Mouse (Mus musculus): ENCODE results near the gene Tdrd12. TPM values are rescaled to one million over a fixed set of nuclear protein-coding genes. Genes with fewer than 3 reads are reported as not detected.
A peak's percentile ranks its signal among the peaks of the same experiment; 100 is the strongest.
"Not testable (repeated sequence)": the region's sequence is repeated elsewhere in the genome, so short reads cannot be mapped to it uniquely, and the experiment has no call there.

Gene Tdrd12
- not detected for total RNA-seq (2021)
- long read RNA-seq, experiment 1: 0 reads
- long read RNA-seq, experiment 2: 0 reads

DNA sequence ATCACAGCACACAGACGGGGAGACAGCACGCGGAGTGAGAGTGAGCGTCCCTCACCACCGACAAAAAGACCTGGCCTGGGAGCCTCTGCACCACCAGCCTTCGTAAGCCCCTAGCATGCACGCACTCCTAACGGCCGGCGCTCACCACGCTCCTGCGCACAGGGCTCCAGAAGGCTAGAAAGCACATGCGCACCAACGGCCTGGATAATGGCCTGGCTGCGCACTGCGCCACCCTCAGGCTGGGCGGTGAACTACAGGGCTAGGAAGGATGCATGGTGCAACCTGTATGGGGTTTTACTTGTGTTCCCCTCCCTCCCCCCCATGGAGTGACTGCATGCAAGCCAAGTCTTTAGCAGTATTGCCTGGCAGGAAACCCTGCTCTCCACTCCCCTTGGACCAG is at the start of gene Tdrd12:
Gene Tdrd12, minus strand, starts transcription at position 184 of the 400 bp plus-strand sequence.
- no peak for DNase-seq
- no peak; the same call in 1 of the 2 replicates for TF ChIP-seq CTCF (IDR thresholded peaks at IDR 0.05)
- H3K27ac ChIP-seq: no peak within 1 kb of the TSS
- intact Hi-C loops (cut with DNase I): no loop called here
- H3K4me3 ChIP-seq: no peak within 1 kb of the TSS

DNA sequence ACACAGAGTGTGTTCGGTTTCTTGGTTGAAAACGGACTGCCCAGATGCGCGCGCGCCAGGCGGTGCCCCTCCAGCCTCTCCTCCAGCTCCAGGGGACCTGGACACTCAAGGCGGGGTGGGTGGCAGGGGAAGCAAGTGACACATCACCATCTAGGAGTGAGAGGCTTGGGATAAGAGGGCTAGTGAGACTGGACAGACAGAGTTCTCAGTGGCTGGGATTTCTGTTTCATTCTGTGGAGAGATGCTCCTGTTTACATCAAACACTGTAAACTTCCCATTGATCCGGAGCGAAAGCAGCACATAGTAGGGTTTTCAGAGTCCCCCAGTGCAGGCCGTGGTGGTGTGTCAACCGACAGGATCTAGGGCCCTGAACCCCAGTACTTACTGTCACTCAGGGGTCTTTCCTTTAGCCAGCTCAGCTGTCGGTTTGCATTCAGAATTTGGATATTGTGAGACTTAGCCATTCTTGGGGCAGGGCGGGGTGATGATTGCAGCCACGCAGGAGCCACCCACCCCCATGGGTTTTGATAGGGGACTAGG is 49.4 kb upstream of the Tdrd12 start:
- intact Hi-C loops (cut with DNase I): loop anchor here (5.0 kb wide), 2 partner anchors 35 to 60 kb away; partner anchors contain the start of gene Pdcd5
- peak overlapping the region; percentile 76 for H3K4me3 ChIP-seq
- DNase-seq: peak; percentile 26
- no peak for TF ChIP-seq CTCF (IDR thresholded peaks at IDR 0.05)
- H3K27ac ChIP-seq: peak overlapping the region; percentile 90

DNA sequence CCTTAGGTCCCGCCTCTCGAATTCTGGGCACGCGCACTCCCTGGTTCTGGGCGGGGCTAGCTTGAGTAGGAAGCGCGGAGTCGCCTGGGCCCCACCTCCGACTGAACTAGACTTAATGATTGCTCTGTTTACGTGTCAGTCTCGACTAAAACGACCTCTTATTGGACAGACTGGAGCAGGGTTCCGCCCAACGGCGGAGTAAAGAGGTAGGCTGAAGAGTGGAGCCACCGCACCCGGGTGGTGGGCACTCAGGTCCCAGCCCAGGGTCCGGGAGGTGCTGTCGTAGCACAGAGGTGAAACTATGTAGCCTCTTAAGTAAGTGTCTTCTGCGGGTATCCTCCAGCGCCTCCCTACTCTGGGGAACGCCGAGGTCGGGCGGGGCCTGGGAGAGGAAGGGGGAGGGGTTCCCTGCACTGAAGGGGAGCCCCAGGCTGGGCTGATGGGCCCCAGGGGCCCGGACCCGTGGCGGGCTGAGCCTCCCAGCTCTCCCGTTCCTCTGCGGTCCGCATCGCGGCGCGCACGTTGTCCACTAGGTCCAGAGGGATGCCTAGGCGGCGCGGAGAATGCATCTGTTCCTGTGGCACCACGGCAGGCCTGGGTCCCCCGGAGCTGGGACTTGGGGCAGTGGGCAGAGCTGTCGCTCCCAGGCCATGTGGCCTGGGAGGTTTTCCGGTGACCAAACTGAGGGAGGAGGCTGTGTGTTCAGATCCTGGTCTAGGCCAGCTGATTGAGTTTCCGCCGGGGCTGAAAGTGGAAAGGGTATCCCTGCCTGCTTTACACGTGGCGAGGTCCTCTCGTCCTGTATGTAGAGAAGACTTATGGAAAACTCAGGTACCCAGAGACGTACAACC is 48.7 kb upstream of the Tdrd12 start, which contains the start of gene Ankrd27:
Gene Ankrd27, plus strand, starts transcription at position 190 of the 851 bp plus-strand sequence.
- Histone ChIP-seq H3K27ac (peak within 1 kb of the TSS; percentile 90), H3K4me3 (peak within 1 kb of the TSS; percentile 76)
- DNase-seq: peak; percentile 94
- no peak for TF ChIP-seq CTCF (IDR thresholded peaks at IDR 0.05)
- intact Hi-C loops (cut with DNase I): loop anchor here (5.0 kb wide), 2 partner anchors 34 to 61 kb away; partner anchors contain the start of gene Pdcd5

DNA sequence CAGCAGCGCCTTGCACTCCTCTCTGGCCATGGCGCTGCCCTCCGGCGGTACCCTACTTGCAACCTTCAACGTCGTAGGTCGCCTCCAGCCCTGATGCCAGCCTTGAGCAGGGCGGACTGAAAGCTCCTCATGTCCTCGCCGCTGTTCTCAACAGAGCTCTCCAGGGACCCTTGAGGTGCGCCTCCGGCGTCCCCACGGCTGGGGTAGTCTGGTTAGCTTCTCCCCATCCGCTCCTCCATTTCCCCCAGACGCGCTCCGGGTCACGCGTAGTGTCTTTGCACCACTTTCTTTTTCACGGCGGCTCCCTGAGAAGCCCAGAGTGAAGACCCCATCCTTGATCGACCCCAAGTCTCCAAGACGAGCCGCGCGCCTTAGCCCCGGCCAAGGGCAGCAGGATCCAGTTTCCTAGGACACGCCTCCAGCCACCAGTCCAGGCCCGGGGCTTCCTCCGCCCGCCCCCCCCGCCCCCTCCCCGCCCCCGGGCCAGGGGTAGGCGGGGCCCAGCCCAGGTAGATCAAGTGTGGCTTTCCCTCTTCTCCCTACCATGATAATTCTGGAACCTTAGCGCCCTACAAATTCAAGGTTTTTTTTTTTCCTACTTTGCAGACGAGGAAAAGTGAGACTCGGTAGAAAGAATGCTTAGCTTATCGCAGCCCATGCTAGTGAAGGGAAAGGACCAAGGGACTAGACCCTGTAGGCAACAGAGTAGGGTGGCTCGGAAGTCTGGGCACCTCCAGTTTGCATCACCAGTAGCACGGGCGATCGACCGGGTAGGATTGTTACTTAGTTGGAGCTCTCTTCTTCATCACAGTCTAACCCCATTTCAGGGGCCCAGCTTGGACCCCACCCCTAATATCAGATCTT is 47.9 kb upstream of the Tdrd12 start, which contains the start of gene Rgs9bp:
Gene Rgs9bp, minus strand, starts transcription at position 392 of the 864 bp plus-strand sequence.
- intact Hi-C loops (cut with DNase I): loop anchor here (5.0 kb wide), 2 partner anchors 33 to 62 kb away; partner anchors contain the start of gene Pdcd5
- H3K27ac ChIP-seq: peak within 1 kb of the TSS; percentile 90
- no peak for TF ChIP-seq CTCF (IDR thresholded peaks at IDR 0.05)
- peak; percentile 70 for DNase-seq
- H3K4me3 ChIP-seq: peak within 1 kb of the TSS; percentile 76

DNA sequence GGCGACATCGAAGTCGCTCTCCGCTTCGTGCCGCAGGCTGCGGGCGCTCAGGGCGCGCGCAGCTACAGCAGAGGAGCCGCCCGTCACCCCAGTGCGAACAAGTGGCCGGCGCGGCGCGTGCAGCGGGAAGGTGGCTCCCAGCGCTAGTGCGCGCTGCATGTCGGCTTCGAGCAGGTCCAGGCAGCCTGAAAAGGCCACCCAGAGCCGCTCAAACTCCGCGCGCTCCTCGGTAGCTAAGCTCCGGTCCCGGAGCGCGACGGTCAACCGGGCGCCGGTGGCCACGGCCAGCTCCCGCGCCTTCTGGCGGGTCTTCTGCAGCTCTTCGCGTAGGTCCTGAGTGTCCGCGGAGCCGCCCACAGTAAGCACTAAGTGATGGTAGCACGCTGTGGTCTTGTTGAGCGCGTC is 47.2 kb upstream of the Tdrd12 start:
- DNase-seq: peak; percentile 44
- TF ChIP-seq CTCF (IDR thresholded peaks at IDR 0.05): no peak
- Histone ChIP-seq H3K27ac (no peak overlapping the region), H3K4me3 (peak overlapping the region; percentile 76)
- intact Hi-C loops (cut with DNase I): loop anchor here (5.0 kb wide), 3 partner anchors 32 to 63 kb away; partner anchors contain the start of gene Pdcd5

DNA sequence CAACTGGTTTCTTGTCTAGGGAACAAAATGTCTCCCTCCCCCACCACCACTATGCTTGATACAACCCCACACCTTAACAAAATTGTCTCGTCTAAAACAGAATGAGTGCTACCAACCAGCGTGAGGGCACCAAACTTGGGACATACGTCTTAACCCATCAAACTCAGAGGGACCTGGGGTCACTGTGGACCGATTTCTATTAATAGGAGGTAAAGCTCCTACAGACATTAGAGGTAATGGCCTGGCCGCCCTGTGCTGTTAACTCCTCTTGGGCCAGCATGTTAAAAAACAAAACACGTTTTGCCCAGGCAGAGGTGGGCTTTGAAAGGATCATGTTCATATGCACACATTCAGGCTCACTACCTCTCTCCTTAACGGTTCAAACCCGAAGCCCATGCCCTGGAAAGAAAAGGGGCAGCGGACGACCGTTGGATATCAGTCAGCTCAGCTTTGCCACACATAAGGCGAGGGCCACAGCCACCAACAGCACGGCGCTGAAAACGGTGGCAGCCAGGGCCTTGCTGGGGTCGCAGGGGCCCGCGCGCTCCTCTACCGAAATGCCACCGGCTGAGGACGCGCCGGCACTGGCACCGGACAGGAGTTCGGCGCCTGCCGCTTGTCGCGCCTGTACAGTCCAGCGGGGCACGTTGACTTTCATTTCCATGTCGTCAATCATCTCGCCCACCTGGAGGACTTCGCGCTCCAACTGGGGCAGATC is 46.7 kb upstream of the Tdrd12 start:
- no peak for DNase-seq
- intact Hi-C loops (cut with DNase I): loop anchor here (5.0 kb wide), 1 partner anchor 53 kb away; no protein-coding TSS in a partner anchor
- peak overlapping the region; percentile 76 for H3K4me3 ChIP-seq
- no peak for TF ChIP-seq CTCF (IDR thresholded peaks at IDR 0.05)
- no peak overlapping the region for H3K27ac ChIP-seq

DNA sequence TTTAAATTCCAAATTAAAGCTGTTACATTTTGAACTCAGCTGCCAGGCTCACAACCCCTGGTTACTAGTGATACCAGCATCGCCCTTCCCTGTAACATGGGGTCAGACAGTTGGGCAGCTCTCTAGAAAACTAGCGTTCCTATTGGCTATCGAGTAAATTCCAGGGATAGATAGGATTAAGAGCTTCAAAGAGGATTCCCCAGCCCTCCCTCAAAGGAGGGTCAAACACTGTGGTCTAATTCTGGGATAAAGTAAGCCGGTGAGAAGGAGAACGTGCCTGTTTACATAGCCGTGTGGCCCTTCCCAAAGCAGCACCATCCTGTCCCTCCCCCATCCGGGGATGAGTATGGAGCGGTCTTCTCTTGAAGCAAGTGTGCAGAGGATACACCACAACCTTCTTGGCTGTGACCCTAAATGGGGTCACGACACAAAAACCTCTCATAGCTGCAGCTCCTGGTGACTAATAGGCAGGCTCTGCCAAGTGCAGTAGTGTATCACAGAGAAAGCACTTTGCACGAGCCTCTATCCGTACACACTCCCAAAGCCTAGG is 46.0 kb upstream of the Tdrd12 start:
- no peak for DNase-seq
- TF ChIP-seq CTCF (IDR thresholded peaks at IDR 0.05): no peak
- intact Hi-C loops (cut with DNase I): loop anchor here (5.0 kb wide), 1 partner anchor 54 kb away; no protein-coding TSS in a partner anchor
- Histone ChIP-seq H3K27ac (no peak overlapping the region), H3K4me3 (no peak overlapping the region)

DNA sequence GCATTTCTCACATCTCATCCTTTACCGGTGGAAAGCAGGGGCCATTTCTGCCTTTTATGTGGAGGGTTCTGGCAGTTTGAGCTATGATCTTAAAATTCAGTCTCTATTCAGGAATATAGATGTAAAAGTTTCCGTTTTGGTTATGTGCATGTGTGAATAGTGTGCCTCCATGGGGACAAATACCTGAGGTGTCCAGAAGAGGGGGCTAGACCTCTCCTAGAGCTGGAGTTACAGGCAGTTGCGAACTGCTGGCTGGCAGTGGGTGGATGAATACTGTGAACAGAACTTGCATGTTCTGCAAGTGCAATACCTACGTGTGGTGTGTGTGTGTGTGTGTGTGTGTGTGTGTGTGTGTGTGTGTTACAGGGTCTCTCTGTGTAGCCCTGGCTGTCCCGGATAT is 45.2 kb upstream of the Tdrd12 start:
- intact Hi-C loops (cut with DNase I): loop anchor here (5.0 kb wide), 1 partner anchor 55 kb away; no protein-coding TSS in a partner anchor
- DNase-seq: no peak
- no peak overlapping the region for H3K4me3 ChIP-seq
- H3K27ac ChIP-seq: no peak overlapping the region
- no peak; the same call in 1 of the 2 replicates for TF ChIP-seq CTCF (IDR thresholded peaks at IDR 0.05)

DNA sequence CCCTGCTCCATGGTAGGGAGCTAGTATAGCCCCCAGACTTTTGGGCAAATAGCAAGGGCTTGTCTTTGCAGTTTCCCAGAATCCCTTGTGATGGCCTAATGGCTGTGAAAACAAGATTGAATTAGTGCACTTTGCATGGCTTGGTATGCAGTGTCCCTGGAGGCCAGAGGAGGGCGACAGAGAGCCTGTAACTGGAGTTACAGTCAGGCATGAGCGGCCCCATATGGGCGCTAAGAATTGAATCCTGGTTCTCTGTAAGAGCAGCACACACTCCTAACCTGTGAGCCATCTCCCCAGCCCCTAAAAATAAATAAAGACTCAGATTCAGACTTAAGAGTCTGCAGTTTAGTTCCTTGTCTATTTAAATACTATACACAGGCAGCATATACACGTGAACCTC is 42.3 kb upstream of the Tdrd12 start:
- peak; percentile 72 for TF ChIP-seq CTCF (IDR thresholded peaks at IDR 0.05)
- intact Hi-C loops (cut with DNase I): loop anchor here (5.0 kb wide), 1 partner anchor 57 kb away; no protein-coding TSS in a partner anchor
- no peak overlapping the region for H3K4me3 ChIP-seq
- DNase-seq: peak; percentile 42
- H3K27ac ChIP-seq: no peak overlapping the region

DNA sequence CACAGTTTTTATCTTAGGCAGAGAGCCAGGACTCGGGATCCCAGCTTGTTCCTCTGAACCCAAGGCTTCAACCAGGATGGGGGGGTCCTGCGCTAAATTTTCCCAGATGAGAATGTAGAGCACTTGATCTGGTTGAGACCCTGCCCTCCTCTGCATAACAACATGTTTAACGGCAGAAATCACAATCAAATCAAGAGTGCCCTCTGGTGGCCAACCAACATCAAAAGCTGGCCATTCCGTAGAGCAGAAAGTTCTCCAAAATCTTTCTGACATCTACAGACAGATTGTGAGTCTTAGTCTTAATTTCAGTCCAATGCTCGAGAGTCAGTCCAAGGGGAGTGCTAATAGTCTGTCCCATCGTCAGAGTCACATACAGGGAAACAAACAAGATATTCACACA is 33.3 kb upstream of the Tdrd12 start:
- DNase-seq; H3K27ac ChIP-seq; intact Hi-C loops (cut with DNase I); H3K4me3 ChIP-seq: not testable (repeated sequence)
- TF ChIP-seq CTCF (IDR thresholded peaks at IDR 0.05): peak; percentile 50

DNA sequence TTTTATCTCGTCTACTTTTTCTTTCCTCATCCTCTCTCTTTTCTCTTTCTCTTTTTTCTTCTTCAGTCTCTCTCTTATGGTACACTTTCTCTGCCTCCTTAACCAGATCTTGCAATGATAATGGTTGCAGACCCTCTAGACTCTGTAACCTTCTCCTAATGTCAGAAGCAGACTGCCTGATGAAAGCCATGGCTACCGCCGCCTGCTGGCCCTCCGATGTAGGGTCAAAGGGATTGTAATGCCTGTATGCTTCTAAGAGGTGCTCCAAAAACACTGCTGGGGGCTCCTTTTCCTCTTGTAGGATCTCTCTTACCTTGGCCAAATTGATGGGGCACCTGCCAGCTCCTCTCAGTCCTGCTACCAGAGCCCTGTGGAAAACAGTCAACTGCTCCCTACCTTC is 32.2 kb upstream of the Tdrd12 start:
- intact Hi-C loops (cut with DNase I); DNase-seq; H3K4me3 ChIP-seq; H3K27ac ChIP-seq: not testable (repeated sequence)

DNA sequence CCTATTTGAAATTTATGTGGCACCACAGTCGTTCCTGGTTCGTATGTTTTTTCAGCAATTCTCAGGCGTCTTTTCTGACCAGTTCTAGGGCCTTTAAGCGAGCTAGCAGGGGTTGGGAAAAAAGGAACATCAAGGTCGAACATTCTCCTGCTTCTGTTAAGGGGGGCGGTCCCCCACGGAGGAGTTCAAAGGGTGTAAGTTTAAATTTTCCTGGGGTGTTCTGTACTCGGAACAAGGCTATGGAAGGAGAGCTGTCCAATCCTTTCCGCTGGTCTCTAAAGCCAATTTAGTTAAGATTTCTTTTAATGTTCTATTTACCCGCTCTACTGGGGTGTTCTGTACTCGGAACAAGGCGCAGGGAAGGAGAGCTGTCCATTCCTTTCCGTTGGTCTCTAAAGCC is 28.4 kb upstream of the Tdrd12 start:
- H3K27ac ChIP-seq; intact Hi-C loops (cut with DNase I); H3K4me3 ChIP-seq; DNase-seq: not testable (repeated sequence)

DNA sequence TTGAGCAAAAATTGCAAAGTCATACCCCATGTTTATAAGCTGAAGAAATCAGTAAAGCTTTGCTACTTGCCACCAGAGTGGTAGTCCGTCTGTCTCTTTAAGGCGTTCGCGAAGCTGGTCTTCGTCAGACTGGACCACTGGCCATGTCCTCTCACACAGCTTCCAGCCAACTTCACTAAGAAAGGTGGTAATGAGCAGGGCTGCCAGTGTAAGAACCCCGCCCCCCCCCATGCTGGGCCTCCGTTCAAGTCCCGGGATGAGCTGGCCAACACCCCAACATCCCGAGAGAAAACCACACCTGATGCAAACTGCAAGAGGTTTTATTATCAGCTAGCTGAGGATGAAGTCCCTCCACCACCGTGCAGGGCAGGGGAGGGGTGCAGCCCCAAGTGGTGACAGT is 27.3 kb upstream of the Tdrd12 start:
- H3K27ac ChIP-seq; DNase-seq; intact Hi-C loops (cut with DNase I); H3K4me3 ChIP-seq: not testable (repeated sequence)

All from gastrocnemius, adult 2 months (tissue).